Mouse (Mus musculus) liver, adult 2 months (tissue): ENCODE measurements around the gene Dnttip1. TPM values are rescaled to one million over a fixed set of nuclear protein-coding genes. Genes with fewer than 3 reads are reported as not detected.
A peak's percentile ranks its signal among the peaks of the same experiment; 100 is the strongest.
"Not testable (repeated sequence)": the region's sequence is repeated elsewhere in the genome, so short reads cannot be mapped to it uniquely, and the experiment has no call there.

Experiments
- DNase-seq: peaks from one replicate; pipeline ENCODE4 v3.0.0-alpha.2; 2011; ENCODE audit warnings: low read depth, low spot score; ENCODE audit errors: extremely low read depth
- H3K27ac ChIP-seq: fragments of 200-500 bp; replicated peaks from 2 replicates; pipeline ENCODE4 v1.5.1; 2012; ENCODE audit warnings: low read depth, mild to moderate bottlenecking, control low read depth, inconsistent platforms, low read length; ENCODE audit not compliant: insufficient read depth
- H3K27me3 ChIP-seq: fragments of 200-500 bp; 2 replicates; pipeline ENCODE4 v1.6.1; 2012; ENCODE audit warnings: mild to moderate bottlenecking, moderate library complexity, low read length, inconsistent platforms; ENCODE audit not compliant: control insufficient read depth, insufficient read depth
- H3K36me3 ChIP-seq: fragments of 200-500 bp; 2 replicates; pipeline ENCODE4 v1.6.1; 2012; ENCODE audit warnings: low read length, inconsistent platforms; ENCODE audit not compliant: control insufficient read depth, insufficient read depth
- H3K4me1 ChIP-seq: fragments of 200-500 bp; 2 replicates; pipeline ENCODE4 v1.6.1; 2011; ENCODE audit warnings: low read length; ENCODE audit not compliant: control insufficient read depth, insufficient read depth
- H3K4me3 ChIP-seq: fragments of 200-500 bp; 2 replicates; pipeline ENCODE4 v1.5.1; 2011; ENCODE audit warnings: low read depth, mild to moderate bottlenecking, control low read depth, low read length, moderate library complexity; ENCODE audit not compliant: insufficient read depth
- H3K79me2 ChIP-seq: fragments of 200-500 bp; 2 replicates; pipeline ENCODE4 v1.6.1; 2012; ENCODE audit warnings: inconsistent platforms, mild to moderate bottlenecking, low read length, moderate library complexity; ENCODE audit not compliant: control insufficient read depth, insufficient read depth
- H3K9ac ChIP-seq: fragments of 200-500 bp; 2 replicates; pipeline ENCODE4 v1.6.1; 2012; ENCODE audit warnings: low read depth, mild to moderate bottlenecking, control low read depth, inconsistent platforms, low read length
- CTCF ChIP-seq: fragments of 200-500 bp; IDR thresholded peaks from 2 replicates; pipeline ENCODE4 v1.5.1; 2011; ENCODE audit warnings: low read depth, low read length, control low read depth
- POLR2A ChIP-seq: fragments of 200-500 bp; IDR thresholded peaks from 2 replicates; pipeline ENCODE4 v1.6.1; 2011; ENCODE audit warnings: low read length, control low read depth; ENCODE audit not compliant: insufficient read depth; ENCODE audit errors: extremely low read depth
- WGBS: fragments of 180-500 bp; shearing (Covaris S2); methylation state at CpG from one replicate; pipeline ENCODE4 v1.1.7; 2018; 5-methylcytosine and 5-hydroxymethylcytosine counted together
- polyA plus RNA-seq: library from polyadenylated mRNA; depleted of rRNA; stranded (reverse); fragments of >200 nt; gene quantifications from 2 replicates; pipeline ENCODE4 v1.2.3, GENCODE M21; 2012
- total RNA-seq: library from RNA; depleted of rRNA; stranded (reverse); fragments of >200 nt; gene quantifications from 2 replicates; pipeline ENCODE4 v1.2.3, GENCODE M21; 2014

The Dnttip1 gene
- total and polyA plus RNA-seq, 2 experiments: 11.8 to 11.9 TPM

DNA sequence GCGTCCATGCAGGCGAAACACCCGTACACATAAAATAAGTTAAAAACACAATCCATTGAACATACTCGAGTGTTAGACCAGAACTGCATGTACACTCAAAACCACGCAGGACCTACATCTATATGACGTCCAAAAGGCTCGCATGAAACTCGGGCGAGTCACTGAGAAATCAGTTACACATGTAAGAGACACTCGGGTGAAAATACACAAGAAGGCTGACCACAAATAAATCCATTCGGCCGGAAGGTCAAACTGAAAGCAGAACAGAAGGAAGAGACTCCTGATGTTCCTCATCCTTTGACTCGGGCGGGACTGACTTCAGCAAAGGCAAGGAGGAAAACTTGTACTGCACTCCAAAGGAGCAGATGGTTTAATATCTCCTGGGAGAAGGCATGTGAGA is 39.8 kb upstream of the Dnttip1 start:
- H3K36me3 ChIP-seq: no peaks in the 10 kb centered on the region
- H3K79me2 ChIP-seq: no peaks in the 10 kb centered on the region
- H3K27me3 ChIP-seq: no peaks in the 10 kb centered on the region
- H3K27ac ChIP-seq: no peak overlapping the region
- H3K4me1 ChIP-seq: no peaks in the 10 kb centered on the region
- DNase-seq: peak; percentile 10
- no peak overlapping the region for H3K4me3 ChIP-seq
- 89% methylated on average over 14 of the region's 14 CpGs for WGBS
- H3K9ac ChIP-seq: no peak overlapping the region
- TF ChIP-seq POLR2A (no peak), CTCF (no peak)

DNA sequence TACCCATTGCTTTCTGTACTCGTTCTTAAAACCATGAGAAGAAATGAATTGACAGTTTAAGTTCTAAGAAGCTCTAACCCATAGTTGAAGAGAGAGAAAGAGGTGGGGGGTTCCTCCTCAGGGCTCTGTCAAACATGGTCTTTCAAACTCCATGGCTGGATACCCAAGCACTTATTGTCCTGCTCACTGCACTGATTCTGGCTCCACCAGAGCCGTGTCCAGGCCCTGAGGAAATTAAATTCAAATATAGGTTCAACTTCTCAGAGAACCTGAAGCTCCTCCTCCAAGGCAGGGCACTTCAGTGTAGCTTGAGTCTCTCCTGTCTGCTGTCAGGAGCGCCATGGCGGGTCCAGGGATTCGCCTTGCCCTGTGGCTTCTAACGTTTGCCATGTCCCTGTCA is 30.8 kb upstream of the Dnttip1 start, which contains the start of gene Spint5:
Gene Spint5 (plus strand): TSS at position 301 of the 400 bp plus-strand sequence.
- Histone ChIP-seq H3K27me3 (no peaks in the 10 kb centered on the region), H3K4me3 (no peak within 1 kb of the TSS), H3K9ac (no peak within 1 kb of the TSS), H3K27ac (no peak within 1 kb of the TSS), H3K79me2 (no peaks in the 10 kb centered on the region), H3K36me3 (no peaks in the 10 kb centered on the region), H3K4me1 (no peaks in the 10 kb centered on the region)
- TF ChIP-seq POLR2A (no peak), CTCF (no peak)
- 74% methylated on average over 6 of the region's 6 CpGs for WGBS
- no peak for DNase-seq

DNA sequence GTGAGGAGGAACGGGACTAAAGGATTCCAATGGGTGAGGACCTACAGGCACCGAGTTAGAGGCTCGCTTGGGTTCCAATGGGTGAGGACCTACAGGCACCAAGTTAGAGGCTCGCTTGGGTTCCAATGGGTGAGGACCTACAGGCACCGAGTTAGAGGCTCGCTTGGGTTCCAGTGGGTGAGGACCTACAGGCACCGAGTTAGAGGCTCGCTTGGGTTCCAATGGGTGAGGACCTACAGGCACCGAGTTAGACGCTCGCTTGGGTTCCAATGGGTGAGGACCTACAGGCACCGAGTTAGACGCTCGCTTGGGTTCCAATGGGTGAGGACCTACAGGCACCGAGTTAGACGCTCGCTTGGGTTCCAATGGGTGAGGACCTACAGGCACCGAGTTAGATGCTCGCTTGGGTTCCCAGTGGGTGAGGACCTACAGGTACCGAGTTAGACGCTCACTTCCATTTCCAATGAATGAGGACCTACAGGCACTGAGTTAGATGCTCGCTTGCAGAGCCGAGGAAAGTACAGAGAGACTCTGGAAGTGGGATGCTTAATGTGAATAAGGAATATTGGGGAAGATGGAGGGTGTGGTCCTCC is 29.5 kb upstream of the Dnttip1 start:
- not testable (repeated sequence) for H3K36me3 ChIP-seq, H3K27ac ChIP-seq, H3K79me2 ChIP-seq, H3K4me1 ChIP-seq, H3K27me3 ChIP-seq, DNase-seq, H3K4me3 ChIP-seq, H3K9ac ChIP-seq
- WGBS: 90% methylated on average over 23 of the region's 23 CpGs

DNA sequence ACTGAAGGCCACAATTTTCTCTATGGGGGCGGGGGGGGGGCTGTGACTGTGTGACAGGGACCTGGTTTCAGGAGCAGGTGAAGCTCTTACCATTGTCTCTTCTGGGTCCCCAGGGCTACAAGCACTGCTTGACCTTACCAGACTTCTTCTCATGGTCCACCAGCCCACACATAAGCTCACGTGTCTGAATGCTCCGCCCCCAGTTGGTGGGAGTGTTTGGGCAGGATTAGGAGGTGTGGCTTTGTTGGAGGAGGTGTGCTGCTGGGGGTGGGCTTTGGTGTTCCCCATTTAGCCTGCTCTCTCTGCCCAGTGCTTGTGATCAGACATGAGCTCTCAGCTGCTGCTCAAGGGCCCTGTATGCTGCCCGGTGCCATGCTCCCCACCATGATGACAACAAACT is 22.5 kb upstream of the Dnttip1 start:
- H3K27me3 ChIP-seq: no peaks in the 10 kb centered on the region
- no peaks in the 10 kb centered on the region for H3K79me2 ChIP-seq
- H3K4me1 ChIP-seq: peaks cover 6% of the 10 kb centered on the region
- TF ChIP-seq CTCF (no peak), POLR2A (no peak)
- no peak overlapping the region for H3K9ac ChIP-seq
- no peak for DNase-seq
- no peak overlapping the region for H3K4me3 ChIP-seq
- no peaks in the 10 kb centered on the region for H3K36me3 ChIP-seq
- 67% methylated on average over 4 of the region's 4 CpGs for WGBS
- H3K27ac ChIP-seq: no peak overlapping the region

DNA sequence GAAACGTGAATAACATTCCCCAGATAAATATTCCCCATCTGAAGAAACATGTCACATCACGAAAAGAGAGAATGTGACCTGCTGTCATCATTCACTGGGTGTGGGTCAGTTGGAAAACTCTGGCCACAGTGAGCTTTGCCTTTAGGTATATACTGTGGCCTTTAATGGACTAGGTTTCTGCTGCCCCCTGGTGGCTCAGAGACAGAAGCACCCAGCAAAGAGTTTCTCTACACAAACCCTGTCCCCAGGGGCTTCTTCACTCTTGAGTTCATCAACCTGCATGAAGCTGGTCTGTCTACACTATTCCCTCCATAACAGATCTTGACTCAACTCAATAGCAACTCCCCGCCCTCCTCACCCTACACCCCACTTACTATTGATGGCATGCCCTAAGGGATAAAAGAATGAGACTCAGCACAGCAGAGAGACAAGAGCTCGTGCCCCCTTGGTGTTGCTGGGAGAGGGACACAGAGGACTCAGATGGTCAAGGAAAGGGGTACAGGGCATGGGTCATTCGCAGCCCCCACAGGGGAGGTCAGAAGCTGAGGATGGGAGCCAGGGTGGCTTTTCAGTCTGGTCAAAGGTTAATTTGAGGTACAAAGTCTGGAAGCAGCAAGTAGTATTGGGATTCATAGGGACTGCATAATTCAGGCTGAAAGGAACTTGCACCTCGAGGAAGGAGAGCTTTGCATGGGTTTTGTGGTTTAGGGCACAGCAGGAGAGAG is 19.7 kb upstream of the Dnttip1 start:
- Histone ChIP-seq H3K27me3 (no peaks in the 10 kb centered on the region), H3K79me2 (no peaks in the 10 kb centered on the region), H3K4me3 (no peak overlapping the region), H3K4me1 (peaks cover 6% of the 10 kb centered on the region), H3K36me3 (no peaks in the 10 kb centered on the region), H3K9ac (no peak overlapping the region), H3K27ac (no peak overlapping the region)
- peak; percentile 52 for DNase-seq
- 19% methylated on average over 6 of the region's 6 CpGs for WGBS
- no peak for TF ChIP-seq POLR2A
- peak; percentile 71 for TF ChIP-seq CTCF

DNA sequence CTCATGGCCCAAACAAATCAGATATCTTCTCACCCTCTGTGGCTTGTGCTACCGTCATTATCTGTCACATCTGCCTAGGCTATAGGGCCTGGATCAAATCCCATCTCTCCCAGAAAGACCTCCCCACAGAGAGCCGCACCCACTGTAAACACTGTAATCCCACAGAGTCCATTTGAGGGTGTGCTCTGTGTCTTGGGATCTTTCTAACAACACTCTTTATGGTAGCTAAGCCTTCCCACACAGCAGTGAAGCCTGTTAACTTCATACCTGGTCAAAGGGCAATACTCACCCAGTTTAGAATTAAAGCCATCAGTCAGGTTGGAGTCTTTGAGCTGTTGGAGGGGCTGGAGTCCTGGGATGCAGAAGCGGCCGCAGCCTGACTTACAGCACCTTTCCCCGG is 14.1 kb upstream of the Dnttip1 start:
- Histone ChIP-seq H3K4me3 (no peak overlapping the region), H3K9ac (no peak overlapping the region), H3K27me3 (no peaks in the 10 kb centered on the region), H3K36me3 (no peaks in the 10 kb centered on the region), H3K79me2 (no peaks in the 10 kb centered on the region), H3K27ac (no peak overlapping the region), H3K4me1 (no peaks in the 10 kb centered on the region)
- 85% methylated on average over 5 of the region's 5 CpGs for WGBS
- DNase-seq: no peak
- TF ChIP-seq CTCF: no peak
- no peak for TF ChIP-seq POLR2A
